Mouse (Mus musculus) hindbrain, embryonic 13.5 days (tissue): Measurements from ENCODE around the gene Prss33. TPM values are rescaled to one million over a fixed set of nuclear protein-coding genes. Genes with fewer than 3 reads are reported as not detected.

Experiments used
- ATAC-seq: fragments of 200-750 bp; cut with Nextera tagmentation; 2 replicates; pipeline ENCODE4 v1.8.0; 2017; ENCODE audit warnings: moderate TSS enrichment; ENCODE audit not compliant: low FRiP score
- H3K27ac ChIP-seq: fragments of 300-500 bp; sonication (generic); 2 replicates; pipeline ENCODE4 v1.5.1; 2015; ENCODE audit warnings: inconsistent platforms, mild to moderate bottlenecking, moderate library complexity
- H3K27me3 ChIP-seq: fragments of 300-500 bp; sonication (generic); 2 replicates; pipeline ENCODE4 v1.6.1; 2015; ENCODE audit warnings: mild to moderate bottlenecking, inconsistent platforms
- H3K36me3 ChIP-seq: fragments of 300-500 bp; sonication (generic); 2 replicates; pipeline ENCODE4 v1.6.1; 2015; ENCODE audit warnings: mild to moderate bottlenecking, inconsistent platforms
- H3K4me1 ChIP-seq: fragments of 300-500 bp; sonication (generic); replicated peaks from 2 replicates; pipeline ENCODE4 v1.6.1; 2015; ENCODE audit warnings: inconsistent platforms
- H3K4me2 ChIP-seq: fragments of 300-500 bp; sonication (generic); 2 replicates; pipeline ENCODE4 v1.6.1; 2015; ENCODE audit warnings: inconsistent platforms, mild to moderate bottlenecking, moderate library complexity
- H3K4me3 ChIP-seq: fragments of 300-500 bp; sonication (generic); 2 replicates; pipeline ENCODE4 v1.5.1; 2015; ENCODE audit warnings: mild to moderate bottlenecking, inconsistent platforms
- H3K9ac ChIP-seq: fragments of 300-500 bp; sonication (generic); 2 replicates; pipeline ENCODE4 v1.6.1; 2015; ENCODE audit warnings: mild to moderate bottlenecking, inconsistent platforms
- H3K9me3 ChIP-seq: fragments of 300-500 bp; sonication (generic); 2 replicates; pipeline ENCODE4 v1.6.1; 2016; ENCODE audit warnings: inconsistent platforms
- WGBS: fragments of 180-500 bp; shearing (Covaris S2); methylation state at CpG from one replicate; pipeline ENCODE4 v1.1.7; 2015; 5-methylcytosine and 5-hydroxymethylcytosine counted together
- polyA plus RNA-seq: library from polyadenylated mRNA; unstranded; fragments of >200 nt; fragmentation: Nextera tagmentation; extraction: Ambion mirVana; gene quantifications from 2 replicates; pipeline ENCODE4 v1.2.1, GENCODE M21; 2015

Prss33 gene
- polyA plus RNA-seq, 1 experiment from 2014 or later, result 0.30 TPM

- Histone ChIP-seq H3K27ac (no peak overlapping the region), H3K4me3 (no peak overlapping the region), H3K4me1 (no peaks in the 10 kb centered on the region), H3K27me3 (no peaks in the 10 kb centered on the region; the same call in 1 of the 2 replicates), H3K36me3 (no peaks in the 10 kb centered on the region), H3K4me2 (no peak overlapping the region), H3K9me3 (no peaks in the 10 kb centered on the region), H3K9ac (no peak overlapping the region)
- 63% methylated on average over 18 of the region's 19 CpGs for WGBS
- no peak for ATAC-seq
These were observed 15.2 kb upstream of the Prss33 start for GRCm38 (mm10) chr17:23850853-23851749.

GRCm38 (mm10) chr17:23850028-23850427 is 14.2 kb upstream of the Prss33 start:
- no peak overlapping the region for H3K9ac ChIP-seq
- H3K27me3 ChIP-seq, result no peaks in the 10 kb centered on the region; the same call in 1 of the 2 replicates
- no peak overlapping the region for H3K27ac ChIP-seq
- ATAC-seq, result no peak
- no peak overlapping the region for H3K4me3 ChIP-seq
- WGBS, result 60% methylated on average over 2 of the region's 2 CpGs
- H3K4me1 ChIP-seq, result no peaks in the 10 kb centered on the region
- no peaks in the 10 kb centered on the region for H3K36me3 ChIP-seq
- H3K4me2 ChIP-seq, result no peak overlapping the region
- no peaks in the 10 kb centered on the region for H3K9me3 ChIP-seq

- Histone ChIP-seq H3K9ac (no peak within 1 kb of the TSS), H3K27me3 (peaks cover 16% of the 10 kb centered on the region), H3K4me1 (0 out of 2 replicates have a peak, but pooled peaks cover 3% of the 10 kb centered on the region), H3K4me3 (0 out of 2 replicates have a peak within 1 kb of the TSS, but pooled peaks have one; percentile 5), H3K27ac (no peak within 1 kb of the TSS), H3K4me2 (peak within 1 kb of the TSS; percentile 36), H3K36me3 (no peaks in the 10 kb centered on the region), H3K9me3 (no peaks in the 10 kb centered on the region)
- ATAC-seq, result no peak
- WGBS, result 12% methylated on average over 19 of the region's 19 CpGs
These were observed 8.0 kb upstream of the Prss33 start, which contains the start of the genes Prss32 and Prss41 for GRCm38 (mm10) chr17:23843812-23844273. TSS of gene Prss32 (plus strand) at chr17:23843855. TSS of gene Prss41 (minus strand) at chr17:23844172.

DNA sequence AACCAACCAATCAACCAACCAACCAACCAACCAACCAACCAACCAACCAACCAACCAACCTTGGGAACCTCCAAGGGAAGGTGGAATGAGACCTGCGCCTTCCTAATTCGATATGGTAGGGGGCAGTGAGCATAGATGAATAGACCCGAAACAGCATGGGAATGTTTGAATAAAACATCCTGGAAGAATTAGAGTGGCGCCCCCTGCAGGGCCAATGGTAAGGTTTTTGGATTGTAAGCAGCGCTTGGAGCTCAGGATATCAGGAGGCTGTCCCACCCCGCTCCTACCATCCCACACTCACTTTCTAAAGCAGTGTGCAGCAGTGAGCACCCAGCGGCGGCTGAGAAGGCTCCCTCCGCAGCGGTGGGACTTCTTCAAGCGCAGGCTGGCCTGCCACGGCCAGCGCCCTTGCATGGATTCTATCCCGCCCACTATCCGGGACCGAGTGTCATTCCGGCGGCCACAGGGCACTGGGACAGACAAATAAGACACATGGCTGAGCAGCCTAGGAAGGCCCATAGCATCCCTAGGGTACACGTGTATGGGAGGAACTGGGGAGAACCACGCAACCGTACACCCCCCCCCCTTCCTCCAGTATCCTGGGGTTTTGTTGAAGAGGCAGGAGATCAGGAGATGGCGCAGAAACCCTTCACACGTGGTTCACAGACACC is 7.4 kb upstream of the Prss33 start:
- Histone ChIP-seq H3K9ac (no peak overlapping the region), H3K4me2 (peak overlapping the region; percentile 36; the same call in 1 of the 2 replicates), H3K27ac (no peak overlapping the region), H3K4me1 (0 out of 2 replicates have a peak, but pooled peaks cover 3% of the 10 kb centered on the region), H3K4me3 (no peak overlapping the region), H3K9me3 (no peaks in the 10 kb centered on the region), H3K27me3 (peaks cover 16% of the 10 kb centered on the region), H3K36me3 (no peaks in the 10 kb centered on the region)
- WGBS, result 43% methylated on average over 23 of the region's 23 CpGs
- ATAC-seq, result peak; percentile 46; the same call in 1 of the 2 replicates

GRCm38 (mm10) chr17:23841145-23841544 is 5.3 kb upstream of the Prss33 start:
- no peak overlapping the region for H3K27ac ChIP-seq
- H3K36me3 ChIP-seq, result no peaks in the 10 kb centered on the region
- H3K4me3 ChIP-seq, result no peak overlapping the region
- no peaks in the 10 kb centered on the region for H3K9me3 ChIP-seq
- WGBS, result 29% methylated on average over 4 of the region's 4 CpGs
- peaks cover 28% of the 10 kb centered on the region for H3K27me3 ChIP-seq
- no peak overlapping the region for H3K4me2 ChIP-seq
- ATAC-seq, result peak; percentile 54; the same call in 1 of the 2 replicates
- H3K4me1 ChIP-seq, result 0 out of 2 replicates have a peak, but pooled peaks cover 3% of the 10 kb centered on the region
- H3K9ac ChIP-seq, result no peak overlapping the region

- no peak overlapping the region for H3K27ac ChIP-seq
- ATAC-seq, result no peak
- H3K4me2 ChIP-seq, result no peak overlapping the region
- WGBS, result 100% methylated on average over 1 of the region's 1 CpGs
- H3K36me3 ChIP-seq, result peaks cover 12% of the 10 kb centered on the region
- no peak overlapping the region for H3K9ac ChIP-seq
- peaks cover 19% of the 10 kb centered on the region for H3K4me1 ChIP-seq
- H3K4me3 ChIP-seq, result no peak overlapping the region
- H3K9me3 ChIP-seq, result no peaks in the 10 kb centered on the region
- peaks cover 50% of the 10 kb centered on the region for H3K27me3 ChIP-seq
These were observed 4.7 kb downstream of the Prss33 start for GRCm38 (mm10) chr17:23831201-23831600.

DNA sequence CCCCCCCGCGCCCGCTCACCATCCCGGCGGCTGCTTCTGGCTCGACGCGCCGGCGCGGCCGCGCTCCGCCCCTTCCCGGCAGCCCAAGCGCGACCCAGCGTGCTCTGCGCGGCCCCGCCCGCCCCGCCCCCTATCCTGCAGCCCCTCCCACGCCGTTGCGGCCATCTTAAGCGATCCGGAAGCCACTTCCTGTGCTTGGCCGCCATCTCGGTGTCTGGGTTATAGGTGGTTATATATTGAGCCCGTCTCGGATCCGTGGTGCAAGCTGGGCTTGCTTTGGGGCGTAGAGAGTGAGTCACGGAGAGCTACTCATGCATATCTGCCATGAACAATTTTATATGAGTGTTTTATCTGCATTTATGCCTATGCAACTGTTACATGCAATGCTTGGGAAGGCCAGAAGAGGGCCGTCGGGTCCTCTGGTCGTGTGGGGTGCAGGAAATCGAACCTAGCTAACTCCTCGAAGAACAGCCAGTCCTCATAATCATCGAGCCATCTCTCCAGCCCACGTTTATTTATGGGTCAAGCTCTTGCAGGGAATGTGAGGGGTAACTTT is 6.7 kb downstream of the Prss33 start, which contains the start of gene Elob:
Elob (minus strand) TSS at position 73 of the 556 bp plus-strand sequence.
- under 1% methylated on average over 41 of the region's 42 CpGs for WGBS
- Histone ChIP-seq H3K4me2 (peak within 1 kb of the TSS; percentile 67), H3K27ac (peak within 1 kb of the TSS; percentile 94), H3K36me3 (peaks cover 32% of the 10 kb centered on the region), H3K9me3 (no peaks in the 10 kb centered on the region), H3K4me3 (peak within 1 kb of the TSS; percentile 93), H3K9ac (peak within 1 kb of the TSS; percentile 90), H3K27me3 (peaks cover 36% of the 10 kb centered on the region), H3K4me1 (peaks cover 22% of the 10 kb centered on the region)
- peak; percentile 95 for ATAC-seq

GRCm38 (mm10) chr17:23828271-23829001 is 7.4 kb downstream of the Prss33 start:
- Histone ChIP-seq H3K4me1 (peaks cover 22% of the 10 kb centered on the region), H3K36me3 (peaks cover 40% of the 10 kb centered on the region), H3K9me3 (no peaks in the 10 kb centered on the region), H3K27me3 (peaks cover 29% of the 10 kb centered on the region), H3K4me2 (peak overlapping the region; percentile 67), H3K4me3 (peak overlapping the region; percentile 93), H3K27ac (peak overlapping the region; percentile 94), H3K9ac (peak overlapping the region; percentile 90)
- ATAC-seq, result peak; percentile 85
- 0% methylated on average over 47 of the region's 47 CpGs for WGBS

GRCm38 (mm10) chr17:23825591-23825990 is 10.3 kb downstream of the Prss33 start:
- Histone ChIP-seq H3K4me3 (no peak overlapping the region), H3K36me3 (peaks cover 68% of the 10 kb centered on the region), H3K9ac (no peak overlapping the region), H3K4me2 (no peak overlapping the region), H3K4me1 (peaks cover 22% of the 10 kb centered on the region), H3K27me3 (peaks cover 2% of the 10 kb centered on the region; the same call in 1 of the 2 replicates), H3K27ac (no peak overlapping the region), H3K9me3 (no peaks in the 10 kb centered on the region)
- WGBS, result 89% methylated on average over 4 of the region's 4 CpGs
- no peak for ATAC-seq

- Histone ChIP-seq H3K27ac (no peak overlapping the region), H3K4me3 (no peak overlapping the region), H3K36me3 (peaks cover 88% of the 10 kb centered on the region), H3K9me3 (peaks cover 9% of the 10 kb centered on the region; the same call in 1 of the 2 replicates), H3K4me2 (no peak overlapping the region), H3K9ac (no peak overlapping the region), H3K27me3 (no peaks in the 10 kb centered on the region), H3K4me1 (peaks cover 22% of the 10 kb centered on the region)
- 94% methylated on average over 12 of the region's 12 CpGs for WGBS
- ATAC-seq, result no peak
These were observed 12.2 kb downstream of the Prss33 start for GRCm38 (mm10) chr17:23823614-23824013.

- no peak for ATAC-seq
- WGBS, result 86% methylated on average over 16 of the region's 16 CpGs
- peaks cover 19% of the 10 kb centered on the region for H3K4me1 ChIP-seq
These were observed 12.8 kb downstream of the Prss33 start for GRCm38 (mm10) chr17:23823018-23823417.

More at GRCm38 (mm10) chr17:23823018-23823417, 12.8 kb downstream of the Prss33 start:
- no peak overlapping the region for H3K9ac ChIP-seq
- peaks cover 94% of the 10 kb centered on the region for H3K36me3 ChIP-seq
- H3K9me3 ChIP-seq, result peaks cover 15% of the 10 kb centered on the region; the same call in 1 of the 2 replicates
- H3K27me3 ChIP-seq, result no peaks in the 10 kb centered on the region
- no peak overlapping the region for H3K4me2 ChIP-seq
- no peak overlapping the region for H3K27ac ChIP-seq
- H3K4me3 ChIP-seq, result no peak overlapping the region
